10 mouse cellular contexts compared by ENCODE assay signal in the genomic region with DNA sequence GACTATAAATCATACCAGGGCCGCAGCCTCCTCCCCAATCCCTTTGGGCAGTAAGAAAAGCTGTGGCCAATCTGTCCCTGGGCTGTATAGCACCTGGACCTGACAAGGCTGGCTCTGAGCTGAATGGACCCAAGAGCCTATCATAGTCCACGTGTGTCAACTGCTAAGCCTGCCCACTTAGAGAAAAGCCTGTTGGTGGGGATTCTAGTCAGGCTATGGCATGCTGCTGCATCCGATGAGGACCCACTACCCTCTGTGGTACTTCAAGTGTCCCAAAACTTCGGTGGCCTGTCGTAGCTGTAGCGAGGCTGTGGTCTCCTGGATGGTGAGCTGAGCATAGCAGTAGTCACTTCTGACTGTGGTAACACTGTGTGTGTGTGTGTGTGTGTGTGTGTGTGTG. TPM values are rescaled to one million over a fixed set of nuclear protein-coding genes. Genes with fewer than 3 reads are reported as not detected.
DNase-seq lines count a peak whose midpoint lies in the region; ATAC-seq and TF ChIP-seq lines count a peak whose summit lies in the region.
"Had no signal": no experiment of that assay in that cellular context is flagged by ENCODE, and none has a peak within 500 bp of the region (broad histone marks: within the 10 kb centered on the region; RNA-seq: fewer than 3 reads in every experiment).

No protein-coding gene starts in this region.

- DNase-seq in heart, adult 11 months = peak; percentile 95
- DNase-seq in liver, adult 2 months (ENCODE audit: extremely low read depth, low read depth, low spot score) = no peak
- DNase-seq in liver, embryonic 11.5 days (ENCODE audit: low spot score) = no peak
- no peak for DNase-seq in testis, postnatal 14 days (ENCODE audit: low spot score)
- DNase-seq: liver, embryonic 13.5 days had no signal

- no peak overlapping the region for H3K27ac ChIP-seq in heart, embryonic 12.5 days (ENCODE audit: poor library complexity, severe bottlenecking)
- peak overlapping the region; percentile 11; the same call in 1 of the 2 replicates for H3K27ac ChIP-seq in liver, adult 2 months (replicated peaks; ENCODE audit: insufficient read depth, low read depth, low read length)
- no peak overlapping the region for H3K27ac ChIP-seq in liver, embryonic 11.5 days (ENCODE audit: low read depth, low read length)
- H3K27ac ChIP-seq in hindbrain, embryonic 15.5 days (replicated peaks) = peak overlapping the region; percentile 90
- peak overlapping the region; percentile 91 for H3K27ac ChIP-seq in neural tube, embryonic 15.5 days (replicated peaks)
- H3K27ac ChIP-seq: embryonic facial prominence, embryonic 12.5 days; liver, embryonic 13.5 days had no signal

- no peak for ATAC-seq in heart, embryonic 12.5 days (ENCODE audit: insufficient number of reproducible peaks, low FRiP score)
- ATAC-seq in liver, embryonic 11.5 days (replicated peaks; ENCODE audit: low FRiP score) = no peak
- ATAC-seq in hindbrain, embryonic 15.5 days (ENCODE audit: low FRiP score, low read depth) = no peak
- no peak for ATAC-seq in neural tube, embryonic 15.5 days (ENCODE audit: low FRiP score)
- no peak for ATAC-seq in activated CD4-positive, CD25-positive, alpha-beta regulatory T cell, adult 4 months

- no peak overlapping the region for H3K4me3 ChIP-seq in heart, embryonic 12.5 days
- H3K4me3 ChIP-seq in liver, adult 2 months (ENCODE audit: insufficient read depth, low read depth, low read length) = no peak overlapping the region
- no peak overlapping the region for H3K4me3 ChIP-seq in liver, embryonic 11.5 days (ENCODE audit: low read depth, low read length)
- H3K4me3 ChIP-seq in hindbrain, embryonic 15.5 days = peak overlapping the region; percentile 82
- H3K4me3 ChIP-seq in neural tube, embryonic 15.5 days (replicated peaks) = peak overlapping the region; percentile 82
- H3K4me3 ChIP-seq: embryonic facial prominence, embryonic 12.5 days; liver, embryonic 13.5 days had no signal

- no peak for TF ChIP-seq CTCF in liver, adult 2 months (IDR thresholded peaks at IDR 0.05; ENCODE audit: low read depth, low read length)

- WGBS in heart, embryonic 12.5 days = 76% methylated on average over 6 of the region's 6 CpGs
- 80% methylated on average over 6 of the region's 6 CpGs for WGBS in liver, adult 2 months
- 81% methylated on average over 6 of the region's 6 CpGs for WGBS in liver, embryonic 11.5 days
- 55% methylated on average over 6 of the region's 6 CpGs for WGBS in hindbrain, embryonic 15.5 days
- WGBS in neural tube, embryonic 15.5 days = 40% methylated on average over 6 of the region's 6 CpGs

- peaks cover 4% of the 10 kb centered on the region; the same call in 1 of the 2 replicates for H3K4me1 ChIP-seq in heart, embryonic 12.5 days (replicated peaks)
- H3K4me1 ChIP-seq in liver, adult 2 months (ENCODE audit: control insufficient read depth, insufficient read depth, low read length) = peaks cover 45% of the 10 kb centered on the region
- no peaks in the 10 kb centered on the region for H3K4me1 ChIP-seq in liver, embryonic 11.5 days (replicated peaks; ENCODE audit: control insufficient read depth, insufficient read depth, low read length)
- peaks cover 77% of the 10 kb centered on the region for H3K4me1 ChIP-seq in hindbrain, embryonic 15.5 days (replicated peaks)
- H3K4me1 ChIP-seq in neural tube, embryonic 15.5 days = peaks cover 85% of the 10 kb centered on the region
- H3K4me1 ChIP-seq: liver, embryonic 13.5 days had no signal

- H3K9me3 ChIP-seq in heart, embryonic 12.5 days (replicated peaks) = no peaks in the 10 kb centered on the region
- H3K9me3 ChIP-seq in liver, embryonic 11.5 days (ENCODE audit: control insufficient read depth, low read length) = no peaks in the 10 kb centered on the region
- H3K9me3 ChIP-seq in hindbrain, embryonic 15.5 days = no peaks in the 10 kb centered on the region
- no peaks in the 10 kb centered on the region for H3K9me3 ChIP-seq in neural tube, embryonic 15.5 days (replicated peaks)
- H3K9me3 ChIP-seq: embryonic facial prominence, embryonic 12.5 days; liver, embryonic 13.5 days had no signal

- H3K27me3 ChIP-seq in heart, embryonic 12.5 days (replicated peaks) = peaks cover 64% of the 10 kb centered on the region
- no peaks in the 10 kb centered on the region for H3K27me3 ChIP-seq in liver, adult 2 months (ENCODE audit: control insufficient read depth, insufficient read depth, low read length)
- peaks cover 57% of the 10 kb centered on the region for H3K27me3 ChIP-seq in liver, embryonic 11.5 days (replicated peaks; ENCODE audit: control insufficient read depth, insufficient read depth, low read length)
- no peaks in the 10 kb centered on the region for H3K27me3 ChIP-seq in hindbrain, embryonic 15.5 days
- H3K27me3 ChIP-seq in neural tube, embryonic 15.5 days (replicated peaks) = no peaks in the 10 kb centered on the region

- no peak for TF ChIP-seq POLR2A in liver, adult 2 months (IDR thresholded peaks at IDR 0.05; ENCODE audit: extremely low read depth, insufficient read depth, low read length)

- H3K79me2 ChIP-seq in liver, adult 2 months (ENCODE audit: control insufficient read depth, insufficient read depth, low read length) = peaks cover 55% of the 10 kb centered on the region

- peaks cover 8% of the 10 kb centered on the region; the same call in 1 of the 2 replicates for H3K36me3 ChIP-seq in heart, embryonic 12.5 days
- no peaks in the 10 kb centered on the region for H3K36me3 ChIP-seq in liver, adult 2 months (ENCODE audit: control insufficient read depth, insufficient read depth, low read length)
- H3K36me3 ChIP-seq in liver, embryonic 11.5 days (ENCODE audit: control insufficient read depth, insufficient read depth, low read length) = no peaks in the 10 kb centered on the region
- no peaks in the 10 kb centered on the region for H3K36me3 ChIP-seq in hindbrain, embryonic 15.5 days
- H3K36me3 ChIP-seq in neural tube, embryonic 15.5 days = no peaks in the 10 kb centered on the region
- H3K36me3 ChIP-seq: embryonic facial prominence, embryonic 12.5 days; liver, embryonic 13.5 days had no signal

- H3K4me2 ChIP-seq in heart, embryonic 12.5 days = no peak overlapping the region
- no peak overlapping the region for H3K4me2 ChIP-seq in liver, embryonic 11.5 days
- H3K4me2 ChIP-seq in hindbrain, embryonic 15.5 days = peak overlapping the region; percentile 77
- H3K4me2 ChIP-seq in neural tube, embryonic 15.5 days = peak overlapping the region; percentile 87
- H3K4me2 ChIP-seq: embryonic facial prominence, embryonic 12.5 days; liver, embryonic 13.5 days had no signal

- H3K9ac ChIP-seq in heart, embryonic 12.5 days = no peak overlapping the region
- peak overlapping the region; percentile 32 for H3K9ac ChIP-seq in liver, adult 2 months (ENCODE audit: low read depth, low read length)
- H3K9ac ChIP-seq in liver, embryonic 11.5 days (ENCODE audit: low read depth, low read length) = no peak overlapping the region
- peak overlapping the region; percentile 15 for H3K9ac ChIP-seq in hindbrain, embryonic 15.5 days
- H3K9ac ChIP-seq in neural tube, embryonic 15.5 days (replicated peaks) = peak overlapping the region; percentile 32
- H3K9ac ChIP-seq: embryonic facial prominence, embryonic 12.5 days; liver, embryonic 13.5 days had no signal

RNA-seq across cellular contexts. Expression of a gene that starts 57.4 kb away (rescaled TPM):
- 2.3 and 3.3 TPM in 2 replicates for polyA plus RNA-seq in heart, embryonic 12.5 days (2016; fragmentation: Nextera tagmentation; extraction: Ambion mirVana)
- 184 and 206 TPM in 2 replicates for total RNA-seq in liver, adult 2 months (2014; rRNA removed)
- 36.2 and 39.8 TPM in 2 replicates for polyA plus RNA-seq in liver, adult 2 months (2012; rRNA removed)
- 2.5 and 3.4 TPM in 2 replicates for polyA plus RNA-seq in liver, embryonic 11.5 days (2014; fragmentation: Nextera tagmentation; extraction: Ambion mirVana)
- 1.6 and 2.1 TPM in 2 replicates for polyA plus RNA-seq in hindbrain, embryonic 15.5 days (2015; fragmentation: Nextera tagmentation; extraction: Ambion mirVana)
- polyA plus RNA-seq in neural tube, embryonic 15.5 days (2015; fragmentation: Nextera tagmentation; extraction: Ambion mirVana) = 1.5 and 2.0 TPM in 2 replicates
- polyA plus RNA-seq in activated CD4-positive, CD25-positive, alpha-beta regulatory T cell, adult 4 months (2017; shearing (Covaris generic)) = under 1 TPM in 1 of 2 experiments, not detected in 1; 0.09 TPM

Comparison
In these comparisons a context has a peak if more than half of its experiments do, and no peak if none do; other contexts are left out.
1. H3K27ac ChIP-seq: peak in liver, adult 2 months (single experiment), hindbrain, embryonic 15.5 days (single experiment) and neural tube, embryonic 15.5 days (single experiment); none in heart, embryonic 12.5 days (single experiment) and liver, embryonic 11.5 days (single experiment).
2. H3K9ac ChIP-seq: peak in liver, adult 2 months (single experiment), hindbrain, embryonic 15.5 days (single experiment) and neural tube, embryonic 15.5 days (single experiment); none in heart, embryonic 12.5 days (single experiment) and liver, embryonic 11.5 days (single experiment).
3. H3K4me2 ChIP-seq: peak in hindbrain, embryonic 15.5 days (single experiment) and neural tube, embryonic 15.5 days (single experiment); none in heart, embryonic 12.5 days (single experiment) and liver, embryonic 11.5 days (single experiment).
4. H3K4me3 ChIP-seq: peak in hindbrain, embryonic 15.5 days (single experiment) and neural tube, embryonic 15.5 days (single experiment); none in heart, embryonic 12.5 days (single experiment), liver, adult 2 months (single experiment) and liver, embryonic 11.5 days (single experiment).